Mouse (Mus musculus): ENCODE data around the gene Car5b.
A peak's percentile ranks its signal among the peaks of the same experiment; 100 is the strongest.

Gene Car5b

GRCm38 (mm10) chrX:164027607-164028289, at the start of gene Car5b:
Gene Car5b (minus strand): TSS chrX:164027997.
- DNase-seq (ENCODE audit: extremely low spot score, low read depth, low spot score): peak; percentile 28

GRCm38 (mm10) chrX:164076040-164076775, 48.4 kb upstream of the Car5b start, which contains the start of gene Siah1b:
Gene Siah1b (minus strand): TSS chrX:164076493.
- peak; percentile 70 for DNase-seq (ENCODE audit: extremely low spot score, low read depth, low spot score)

- no peak for DNase-seq (ENCODE audit: extremely low spot score, low read depth, low spot score)
Observed at GRCm38 (mm10) chrX:164068968-164069367, 41.2 kb upstream of the Car5b start.

GRCm38 (mm10) chrX:164066185-164066584, 38.4 kb upstream of the Car5b start:
- peak; percentile 39 for DNase-seq (ENCODE audit: extremely low spot score, low read depth, low spot score)

- no peak for DNase-seq (ENCODE audit: extremely low spot score, low read depth, low spot score)
Observed at GRCm38 (mm10) chrX:164059070-164059469, 31.3 kb upstream of the Car5b start.

- no peak for DNase-seq (ENCODE audit: extremely low spot score, low read depth, low spot score)
Observed at GRCm38 (mm10) chrX:164058523-164058922, 30.7 kb upstream of the Car5b start.

DNA sequence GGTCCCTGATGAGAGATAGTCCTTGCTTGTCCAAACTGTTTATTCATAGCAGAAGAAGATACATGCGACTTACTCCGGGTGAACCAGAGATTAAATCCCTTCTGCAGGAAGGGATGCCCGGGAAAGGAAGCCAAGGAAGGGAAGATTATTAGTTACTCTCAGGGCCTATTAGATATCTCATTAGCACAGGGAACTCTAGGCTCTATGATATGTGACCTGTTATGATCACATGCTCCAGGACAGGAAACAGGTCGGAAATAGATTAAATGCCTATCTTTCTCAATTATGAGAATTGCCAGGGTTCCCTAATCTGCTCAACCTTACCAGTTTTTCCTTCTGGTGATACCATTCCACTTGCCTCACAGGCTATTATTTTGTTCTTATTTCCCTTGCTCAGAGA, 27.9 kb upstream of the Car5b start:
- DNase-seq (ENCODE audit: extremely low spot score, low read depth, low spot score): no peak

GRCm38 (mm10) chrX:164046736-164047135, 18.9 kb upstream of the Car5b start:
- DNase-seq (ENCODE audit: extremely low spot score, low read depth, low spot score): no peak

- no peak for DNase-seq (ENCODE audit: extremely low spot score, low read depth, low spot score)
Observed at GRCm38 (mm10) chrX:164042069-164042468, 14.3 kb upstream of the Car5b start.

- DNase-seq (ENCODE audit: extremely low spot score, low read depth, low spot score): no peak
Observed at GRCm38 (mm10) chrX:164038882-164039281, 11.1 kb upstream of the Car5b start.

DNA sequence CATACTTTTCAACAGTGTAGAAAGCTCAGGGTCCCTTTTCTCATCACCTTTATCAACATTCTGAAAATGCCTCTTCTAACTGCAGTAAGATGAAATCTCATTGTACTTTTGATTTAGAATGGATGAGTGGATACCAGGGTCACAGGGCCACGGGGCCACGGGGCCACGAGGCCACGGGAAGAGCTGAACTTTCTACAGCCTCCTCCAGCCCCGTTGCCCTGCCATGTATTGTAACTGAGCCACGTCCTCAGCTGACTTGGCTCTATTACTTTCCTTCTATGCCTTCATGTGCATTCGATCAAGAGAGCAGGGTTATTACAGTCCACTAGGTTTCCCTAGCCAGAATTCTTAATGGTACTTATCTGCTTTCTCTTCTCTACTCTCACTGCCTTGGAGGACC, 8.1 kb upstream of the Car5b start:
- DNase-seq (ENCODE audit: extremely low spot score, low read depth, low spot score): no peak

- no peak for DNase-seq (ENCODE audit: extremely low spot score, low read depth, low spot score)
Observed at GRCm38 (mm10) chrX:164035401-164035800, 7.6 kb upstream of the Car5b start.

GRCm38 (mm10) chrX:164032526-164032925, 4.7 kb upstream of the Car5b start:
- no peak for DNase-seq (ENCODE audit: extremely low spot score, low read depth, low spot score)

DNA sequence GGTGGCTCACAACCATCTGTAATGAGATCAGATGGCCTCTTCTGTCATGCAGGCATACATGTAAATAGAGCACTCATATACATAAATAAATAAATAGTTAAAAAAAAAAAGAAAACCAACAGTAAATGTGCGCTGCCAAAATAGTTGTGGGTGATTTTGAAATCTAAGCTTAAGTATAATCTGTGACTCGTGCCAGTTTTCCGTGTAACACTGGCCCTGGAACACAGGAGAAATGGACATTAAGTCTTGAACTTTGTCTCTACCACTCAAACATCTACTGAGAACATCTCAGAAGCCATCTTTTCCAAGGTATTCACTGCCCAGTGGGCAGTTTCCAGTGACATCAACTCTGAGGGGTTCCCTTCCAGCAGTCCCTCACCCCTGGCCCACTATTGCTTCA, 12.2 kb downstream of the Car5b start:
- no peak for DNase-seq (ENCODE audit: extremely low spot score, low read depth, low spot score)

DNA sequence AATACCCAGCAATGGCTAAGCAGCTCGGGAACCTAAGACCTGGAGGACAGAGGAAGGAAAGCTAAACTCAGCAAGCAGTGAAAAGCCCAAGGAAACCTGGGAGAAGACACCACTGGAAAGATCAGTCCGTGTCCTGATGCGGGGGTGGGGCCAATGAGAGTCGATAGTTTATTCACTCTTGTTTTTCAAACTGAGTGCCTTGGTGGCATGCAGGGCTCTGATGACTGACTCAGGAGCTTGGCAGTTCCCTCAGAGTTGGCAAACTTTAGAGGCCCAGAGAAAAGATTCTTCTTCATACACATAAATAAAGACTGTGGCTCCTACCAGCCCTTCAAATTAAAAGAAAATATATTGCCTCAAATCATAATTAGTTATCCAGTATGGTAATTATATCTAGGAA, 12.8 kb downstream of the Car5b start:
- DNase-seq (ENCODE audit: extremely low spot score, low read depth, low spot score): no peak

DNA sequence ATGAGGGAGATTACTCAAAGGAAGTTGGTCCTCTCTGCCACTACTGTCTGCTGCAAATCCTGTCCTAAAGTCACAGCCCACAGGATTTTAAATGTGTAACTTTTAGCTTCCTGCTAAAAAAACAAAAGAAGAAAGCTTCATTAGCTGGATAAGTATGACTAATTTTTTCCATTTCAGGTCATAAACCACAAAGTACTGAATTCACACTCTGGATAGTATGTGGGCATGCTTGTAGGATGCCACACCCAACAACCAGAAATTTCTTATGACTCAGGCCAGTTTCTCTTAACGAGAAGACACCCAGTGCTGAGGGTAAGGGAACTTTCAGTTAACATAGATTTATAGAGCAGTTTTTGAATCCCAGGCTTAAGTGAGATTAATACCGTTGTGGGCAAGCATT, 14.5 kb downstream of the Car5b start:
- DNase-seq (ENCODE audit: extremely low spot score, low read depth, low spot score): no peak

GRCm38 (mm10) chrX:164004809-164005208, 23.0 kb downstream of the Car5b start:
- DNase-seq (ENCODE audit: extremely low spot score, low read depth, low spot score): peak; percentile 18

DNA sequence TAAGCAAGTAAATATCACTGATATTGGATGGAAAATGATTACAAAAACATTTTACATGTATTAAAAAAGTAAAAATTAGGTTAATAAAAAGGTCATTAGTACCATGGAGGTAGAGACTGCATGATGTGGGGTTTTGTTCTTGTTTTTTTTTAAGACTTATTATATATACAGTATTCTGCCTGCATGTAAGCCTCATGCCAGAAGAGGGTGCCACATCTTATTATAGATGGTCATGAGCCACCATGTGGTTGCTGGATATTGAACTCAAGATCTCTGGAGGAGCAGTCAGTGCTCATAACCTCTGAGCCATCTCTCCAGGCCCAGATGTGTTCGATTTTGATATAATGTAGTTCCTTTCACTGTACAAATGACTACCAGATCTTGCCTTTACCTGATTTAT, 27.9 kb downstream of the Car5b start:
- no peak for DNase-seq (ENCODE audit: extremely low spot score, low read depth, low spot score)

- no peak for DNase-seq (ENCODE audit: extremely low spot score, low read depth, low spot score)
Observed at GRCm38 (mm10) chrX:163996754-163997153, 31.0 kb downstream of the Car5b start.

- no peak for DNase-seq (ENCODE audit: extremely low spot score, low read depth, low spot score)
Observed at GRCm38 (mm10) chrX:163987718-163988374, 40.0 kb downstream of the Car5b start.

DNA sequence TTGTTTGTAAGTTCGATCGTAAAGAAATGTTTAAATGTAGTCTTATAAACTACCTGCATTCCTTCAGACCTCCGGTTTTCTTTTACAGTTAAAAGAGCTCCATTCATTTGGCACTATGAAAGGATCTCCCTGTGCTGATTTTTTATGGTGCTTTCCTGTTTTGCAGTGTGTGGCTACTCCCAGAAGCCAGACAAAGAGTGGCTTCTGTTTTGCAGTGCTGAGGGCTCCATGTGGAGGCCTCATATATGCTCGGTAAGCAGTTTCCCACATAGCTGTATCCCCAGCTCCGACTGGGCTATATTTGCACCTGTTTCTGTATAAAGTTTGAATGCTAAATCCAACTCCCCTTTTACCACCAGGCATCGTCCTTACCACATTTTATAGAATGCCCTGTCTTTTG, 45.7 kb downstream of the Car5b start:
- DNase-seq (ENCODE audit: extremely low spot score, low read depth, low spot score): no peak

DNA sequence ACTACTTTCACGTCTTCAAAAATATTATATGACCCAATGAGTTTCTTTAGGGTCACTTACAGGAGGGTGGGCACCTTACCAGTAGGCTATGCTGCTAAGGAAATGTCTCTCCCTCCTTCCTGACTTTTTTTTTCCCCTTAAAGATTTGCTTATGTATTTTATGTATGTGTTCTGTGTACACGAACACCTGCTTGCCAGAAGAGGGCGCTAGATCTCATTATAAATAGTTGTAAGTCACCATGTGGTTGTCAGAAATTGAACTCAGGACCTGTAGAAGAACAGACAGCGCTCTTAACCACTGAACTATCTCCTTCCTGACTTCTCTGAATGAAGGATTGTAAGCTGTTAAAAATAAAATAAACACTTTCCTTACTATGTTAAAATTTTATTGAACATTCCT, 46.3 kb downstream of the Car5b start:
- no peak for DNase-seq (ENCODE audit: extremely low spot score, low read depth, low spot score)
